Mouse (Mus musculus) heart, adult 18-20 months (tissue): Measurements from ENCODE around the gene Wwc2. TPM values are rescaled to one million over a fixed set of nuclear protein-coding genes. Genes with fewer than 3 reads are reported as not detected.

Experiments used
- DNase-seq, 2 experiments: peaks; one replicate each; pipeline ENCODE4 v3.0.0; 2021 to 2022; ENCODE audit warnings: mixed read lengths in 1 of 2
- total RNA-seq, 2 experiments: library from RNA; stranded (reverse); gene quantifications; 2 replicates each; pipeline ENCODE4 v1.2.3; 2021

Wwc2 gene
- total RNA-seq, 2 experiments from 2014 or later: 24.6 to 24.7 TPM

DNA sequence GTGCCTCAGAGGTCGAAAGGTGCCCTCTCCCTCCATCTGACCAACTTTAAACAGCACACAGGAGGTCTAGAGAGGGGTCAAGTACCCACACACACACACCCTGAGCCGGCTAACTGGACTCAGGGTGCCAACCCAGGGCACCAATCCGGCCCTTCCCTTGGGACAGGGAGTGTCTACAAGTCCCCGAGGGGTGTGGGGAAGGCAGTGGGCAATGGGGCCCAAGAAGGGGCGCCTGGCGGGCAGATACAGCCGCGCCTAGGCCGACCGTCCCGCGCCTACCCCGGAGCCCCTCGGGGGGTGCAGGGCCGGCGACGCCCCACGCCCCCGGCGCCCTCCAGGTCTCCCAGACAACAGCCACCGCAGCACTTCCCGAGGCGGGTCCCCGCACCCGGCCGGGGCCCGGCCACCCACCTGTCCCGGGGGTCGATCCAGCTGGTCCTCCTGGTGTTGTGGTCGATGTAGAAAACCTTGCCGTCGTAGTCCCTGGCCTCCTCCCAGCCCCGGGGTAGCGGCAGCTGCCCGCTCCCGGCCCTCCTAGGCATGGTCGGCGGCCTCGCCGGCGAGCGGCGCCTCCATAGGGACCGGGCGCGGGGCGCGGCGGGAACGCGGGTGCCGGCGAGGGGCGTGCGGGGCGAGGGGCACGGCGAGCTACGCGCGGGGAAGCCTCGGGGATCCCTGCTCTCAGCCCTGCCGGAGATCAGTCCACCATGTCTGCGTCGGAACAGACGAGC lies 904 bp downstream of the Wwc2 start:
- peak in 1 of 2 experiments; percentile 54 for DNase-seq

DNA sequence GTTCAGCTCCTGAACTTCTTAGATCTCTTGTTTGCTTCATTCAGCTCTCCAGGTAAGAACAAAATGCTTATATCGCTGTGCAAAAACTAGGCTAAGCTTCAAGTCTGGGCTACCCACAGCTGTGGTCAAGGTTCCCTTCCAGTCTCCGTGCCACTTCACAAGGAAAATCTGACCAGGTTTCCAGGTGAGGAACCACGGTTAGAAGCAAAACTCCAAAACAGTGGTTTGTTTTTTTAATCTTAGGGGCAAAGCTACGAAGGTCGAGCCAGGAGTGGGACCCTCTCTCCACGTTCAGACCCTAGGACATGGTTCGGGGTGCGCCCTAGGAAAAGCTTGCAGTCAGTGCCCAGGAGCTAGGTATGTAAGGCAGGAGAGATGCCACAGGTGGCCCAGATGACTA lies 1.5 kb downstream of the Wwc2 start:
- no peak for DNase-seq

DNA sequence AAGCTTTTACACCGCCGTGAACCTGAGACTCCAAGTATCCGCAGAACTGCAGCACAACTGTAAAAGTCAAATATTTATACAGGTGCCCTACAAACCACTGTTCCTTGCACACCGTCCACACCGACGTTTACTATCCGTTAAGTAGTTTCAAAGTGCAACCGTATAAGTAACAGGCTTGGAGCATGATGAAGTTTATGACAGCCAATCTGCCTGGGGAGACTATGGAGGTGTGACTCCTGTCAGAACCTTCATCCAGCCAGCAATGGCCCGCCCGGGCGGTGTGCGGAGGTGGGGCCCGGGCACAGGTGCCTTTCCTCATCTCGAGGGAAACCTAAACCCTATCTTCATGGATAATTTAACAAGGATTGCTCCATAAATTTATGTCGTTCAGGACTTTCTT lies 2.6 kb downstream of the Wwc2 start:
- DNase-seq: no peak

DNA sequence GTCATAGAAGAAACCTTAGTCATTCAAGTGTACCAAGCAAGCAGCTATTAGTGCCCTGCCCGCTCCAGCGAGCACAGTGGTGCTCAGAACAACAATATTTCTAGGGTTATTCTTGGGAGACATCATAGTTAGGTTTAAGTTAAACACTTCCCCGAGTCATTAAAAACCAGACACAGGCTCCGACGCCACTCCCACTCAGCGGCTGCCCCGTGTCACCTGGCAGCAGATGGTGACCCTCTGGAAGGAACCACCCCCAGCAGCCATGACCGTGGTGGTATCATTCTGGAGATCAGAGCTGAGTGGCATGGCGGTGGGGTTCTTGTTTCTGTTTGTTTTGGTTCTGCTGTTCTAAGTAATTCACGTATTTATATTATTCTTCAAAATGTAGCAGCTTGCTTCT lies 5.1 kb downstream of the Wwc2 start:
- no peak for DNase-seq

DNA sequence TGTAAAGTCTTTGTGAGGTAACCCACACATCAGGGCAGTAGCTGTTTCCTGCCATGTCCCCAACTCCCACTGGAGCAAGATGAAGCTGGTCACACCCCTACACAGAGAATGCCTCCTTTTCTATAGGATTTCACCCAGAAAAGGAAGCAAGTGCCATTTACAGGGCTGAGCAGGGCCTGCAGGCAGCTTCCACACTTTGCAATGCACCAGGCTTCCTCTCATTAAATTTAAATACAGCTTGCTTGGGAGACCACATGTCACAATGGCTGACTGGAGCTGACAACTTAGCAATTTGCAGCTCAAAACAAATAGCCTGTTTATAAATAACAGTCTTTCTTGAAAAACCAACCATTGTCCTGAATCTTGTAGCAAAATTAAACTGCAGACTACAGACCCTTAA lies 5.5 kb downstream of the Wwc2 start:
- no peak for DNase-seq

DNA sequence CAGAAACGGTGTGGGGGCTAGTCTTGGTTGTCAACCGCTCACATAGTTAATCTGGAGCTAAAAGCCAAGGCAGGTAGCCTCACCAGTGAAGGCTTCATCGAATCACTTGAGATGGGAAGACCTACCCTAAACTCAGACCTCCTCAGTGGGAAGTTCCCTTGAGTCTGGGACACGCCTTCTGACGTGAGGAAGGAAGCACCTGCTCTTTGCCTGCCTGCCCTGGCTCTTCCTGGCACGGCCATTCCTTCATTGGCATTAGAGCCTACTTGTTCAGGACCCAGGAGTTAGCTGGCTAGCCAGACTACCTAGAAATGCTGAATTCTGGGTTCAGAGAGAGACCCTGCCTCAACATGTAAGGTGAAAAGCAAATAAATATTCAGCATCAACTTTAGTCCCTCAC lies 9.6 kb downstream of the Wwc2 start:
- DNase-seq: no peak

DNA sequence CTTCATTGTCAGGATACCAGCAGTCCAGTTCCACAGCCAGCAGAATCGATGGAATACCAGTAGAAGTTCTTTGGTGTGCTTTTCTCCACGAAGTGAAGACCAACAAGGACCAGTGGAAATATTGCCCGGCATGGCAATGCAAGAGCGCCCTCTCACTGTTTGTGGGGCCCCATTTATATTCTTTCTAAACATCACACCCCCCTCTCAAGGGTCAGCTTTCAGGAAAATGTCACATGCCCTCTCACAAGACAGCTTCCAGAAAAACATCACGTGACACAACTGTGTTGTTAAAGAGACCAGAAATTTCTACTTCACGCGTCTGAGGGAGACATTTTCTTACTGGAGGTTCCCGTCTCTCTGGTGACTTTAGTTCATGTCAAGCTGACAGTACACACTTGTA lies 10.8 kb downstream of the Wwc2 start:
- no peak for DNase-seq

DNA sequence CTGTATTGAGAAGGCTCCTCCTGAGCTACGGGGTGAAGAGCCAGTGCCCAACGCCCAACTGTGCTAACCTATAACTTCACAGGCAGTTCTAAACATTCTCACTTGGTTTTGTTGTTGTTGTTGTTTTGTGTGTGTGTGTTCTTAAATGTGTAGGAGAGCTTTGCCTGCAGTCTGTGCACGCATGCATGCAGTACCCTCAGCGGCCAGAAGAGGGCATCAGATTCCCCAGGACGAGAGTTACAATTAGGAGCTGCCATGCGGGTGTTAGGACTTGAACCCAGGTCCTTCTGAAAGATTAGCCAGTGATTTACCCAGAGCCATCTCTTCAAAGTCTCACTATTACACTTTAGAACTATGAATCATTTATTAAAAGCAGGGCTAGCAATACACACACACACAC lies 12.0 kb downstream of the Wwc2 start:
- DNase-seq: peak in 1 of 2 experiments; percentile 56

DNA sequence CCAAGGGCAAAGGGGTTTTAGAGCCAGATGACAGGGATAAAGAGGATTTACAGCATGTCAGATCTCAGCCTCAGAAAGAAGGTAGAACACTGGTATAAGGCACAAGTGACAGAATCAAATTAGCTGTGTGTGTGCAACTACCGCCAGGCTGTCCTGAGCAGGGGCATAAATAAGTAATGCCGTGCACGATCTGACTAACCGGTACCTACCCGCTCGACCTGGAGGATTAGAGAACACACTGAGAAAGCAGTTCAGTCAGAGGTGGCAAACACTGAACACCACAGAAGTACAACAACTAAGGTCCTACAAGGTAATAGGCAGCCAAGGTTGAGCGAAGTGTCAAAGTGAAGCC lies 15.8 kb downstream of the Wwc2 start:
- no peak for DNase-seq

DNA sequence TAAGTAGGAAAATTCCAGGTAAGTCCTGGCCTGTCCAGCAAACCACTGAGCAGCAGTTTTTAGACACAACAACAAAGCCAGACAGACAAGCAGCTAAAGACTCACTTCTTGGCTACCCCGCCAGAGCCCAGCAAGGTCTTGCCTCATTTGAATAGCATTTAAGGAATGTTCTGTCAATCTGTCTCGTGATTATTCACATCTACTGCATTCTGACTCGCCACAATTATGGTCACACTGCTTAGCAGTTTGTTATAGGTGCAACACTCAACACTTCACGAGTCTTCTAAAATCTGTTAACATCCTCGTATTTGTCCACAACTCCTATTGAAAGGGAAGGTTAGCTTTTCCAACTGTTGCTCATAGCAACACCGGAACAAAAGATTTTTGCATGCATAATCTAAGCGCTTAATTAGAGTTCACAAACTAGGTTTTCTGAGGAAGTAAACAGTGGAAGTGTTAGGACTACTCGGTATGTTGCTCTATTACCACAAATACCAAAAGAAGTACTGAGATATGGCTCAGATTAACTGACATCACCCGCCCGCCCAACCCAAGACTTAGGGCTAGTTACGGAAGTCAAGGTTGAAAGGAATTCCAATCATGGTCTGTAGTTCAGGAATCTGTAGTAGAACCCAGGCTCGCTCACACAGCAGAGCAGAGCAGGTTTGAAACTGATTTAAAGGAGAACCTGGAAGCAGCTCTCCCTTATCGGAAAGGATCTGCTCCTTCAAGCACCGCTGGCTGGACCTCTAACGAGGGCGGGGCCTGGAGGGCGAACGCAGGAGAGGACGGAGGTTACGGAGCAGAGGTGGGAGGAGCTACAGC lies 16.4 kb downstream of the Wwc2 start:
- peak; percentile 75 to 76 for DNase-seq

DNA sequence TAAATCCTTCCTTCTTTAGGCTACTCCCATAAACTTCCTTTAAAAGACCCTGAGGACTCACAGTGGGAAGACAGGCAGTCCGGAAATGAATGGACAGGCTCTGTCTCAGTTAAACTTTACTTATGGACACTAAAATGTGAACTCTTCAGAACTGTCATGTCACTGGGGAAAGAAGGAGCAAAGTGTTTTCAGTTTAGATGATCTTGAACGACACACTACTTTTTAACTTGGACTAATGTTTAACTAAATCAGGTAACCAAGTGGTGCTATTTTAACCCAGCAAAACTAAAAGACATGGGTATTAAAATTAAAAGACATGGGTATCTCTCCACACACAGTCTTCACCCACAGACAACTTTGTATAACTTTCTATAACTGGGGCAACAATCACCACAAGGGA lies 19.6 kb downstream of the Wwc2 start:
- DNase-seq: no peak

DNA sequence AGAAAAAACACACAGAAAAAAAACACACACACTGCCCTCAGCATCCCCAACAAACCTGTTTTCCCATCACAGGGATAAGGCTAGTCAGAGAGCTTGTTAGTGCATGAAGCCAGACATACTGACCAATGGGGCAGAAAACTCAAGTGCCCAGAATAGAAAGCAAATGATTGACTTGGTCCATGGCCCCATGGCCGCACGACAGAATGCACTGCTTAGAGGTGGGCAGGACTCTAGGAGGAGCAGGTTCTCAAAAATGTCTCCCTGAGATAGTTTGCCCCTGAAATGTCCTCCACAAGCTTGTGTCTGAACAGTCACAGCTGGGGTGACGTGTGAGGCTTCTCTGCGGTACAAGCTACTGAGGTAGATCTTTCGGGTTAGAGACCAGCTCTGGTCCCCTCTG lies 20.1 kb downstream of the Wwc2 start:
- no peak for DNase-seq

DNA sequence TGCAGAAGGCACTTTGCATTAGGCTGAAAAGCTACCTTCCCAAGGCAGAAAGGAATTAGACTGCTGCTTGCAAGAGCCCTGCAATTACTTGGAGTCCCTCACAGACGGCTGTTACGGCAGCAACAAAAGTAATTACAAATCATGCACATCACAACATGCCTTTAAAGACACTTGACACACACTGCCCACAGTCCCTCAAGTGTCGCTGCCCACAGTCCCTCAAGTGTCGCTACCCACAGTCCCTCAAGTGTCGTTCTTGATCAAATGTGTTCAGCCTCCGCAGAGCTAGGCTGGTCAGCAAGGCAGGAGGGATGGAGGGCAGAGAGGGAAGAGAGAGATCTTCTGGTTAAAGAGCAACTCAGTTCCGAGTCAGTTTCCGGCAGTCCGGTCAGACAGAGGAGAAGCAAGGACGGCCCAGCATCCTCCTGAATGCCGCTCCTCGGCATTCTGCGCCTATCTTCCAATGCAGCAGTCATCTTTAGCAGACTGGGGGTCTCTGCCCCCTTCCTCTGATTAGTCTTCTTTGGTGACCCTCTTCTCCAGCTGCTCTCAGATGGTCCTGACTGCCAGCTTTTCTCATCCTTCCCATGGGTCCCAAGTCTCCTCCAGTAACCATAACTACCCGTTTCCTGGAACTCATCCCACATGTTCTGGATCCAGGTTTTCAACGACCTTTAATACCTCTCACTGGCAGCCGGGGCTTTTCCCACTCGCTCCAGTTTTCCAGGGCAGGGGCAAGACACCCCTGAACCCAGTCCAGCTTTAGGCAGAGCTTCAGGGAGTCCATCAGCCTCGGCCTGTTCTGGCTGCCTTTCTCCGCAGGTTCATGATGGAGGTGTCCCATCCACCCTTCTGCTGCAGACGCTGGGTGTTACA lies 23.4 kb downstream of the Wwc2 start:
- DNase-seq: no peak

DNA sequence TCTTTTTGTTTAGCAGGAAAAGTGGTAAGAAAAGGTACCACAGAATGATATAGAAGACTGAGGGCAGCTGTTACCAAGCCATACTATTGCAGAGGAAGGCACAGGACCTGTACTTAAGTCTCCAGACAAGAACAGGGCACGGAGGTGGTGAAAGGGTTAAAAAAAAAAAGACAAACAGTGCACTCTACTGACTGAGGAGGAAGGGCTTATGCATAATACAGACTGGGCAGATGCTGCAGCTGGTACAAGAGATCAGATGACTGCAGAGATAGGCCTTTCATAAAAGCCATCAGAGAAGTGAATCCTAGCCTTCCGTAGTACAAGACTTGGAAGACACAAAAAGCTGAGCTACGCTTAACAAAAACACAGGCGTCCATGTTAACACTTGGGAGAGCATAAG lies 28.2 kb downstream of the Wwc2 start:
- no peak for DNase-seq

DNA sequence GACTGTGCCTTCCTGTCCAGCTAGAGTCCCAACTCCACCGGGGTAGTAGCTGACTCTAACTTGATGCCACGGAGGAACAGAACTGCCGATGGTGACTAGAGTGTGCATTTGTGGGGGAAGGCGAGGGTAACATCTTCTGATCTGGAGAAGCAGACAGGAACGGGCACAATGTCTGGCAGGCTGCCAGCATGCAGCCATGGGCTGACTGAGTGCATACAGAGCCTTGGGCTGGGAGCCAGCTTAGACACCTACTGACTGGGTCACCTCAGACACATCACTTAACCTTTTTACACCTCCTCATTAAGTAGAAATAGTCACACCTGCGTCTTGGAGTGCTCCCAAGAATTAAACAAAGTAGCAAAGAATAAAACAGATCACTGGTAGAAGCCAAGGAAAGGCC lies 28.7 kb downstream of the Wwc2 start:
- DNase-seq: peak in 1 of 2 experiments; percentile 50

DNA sequence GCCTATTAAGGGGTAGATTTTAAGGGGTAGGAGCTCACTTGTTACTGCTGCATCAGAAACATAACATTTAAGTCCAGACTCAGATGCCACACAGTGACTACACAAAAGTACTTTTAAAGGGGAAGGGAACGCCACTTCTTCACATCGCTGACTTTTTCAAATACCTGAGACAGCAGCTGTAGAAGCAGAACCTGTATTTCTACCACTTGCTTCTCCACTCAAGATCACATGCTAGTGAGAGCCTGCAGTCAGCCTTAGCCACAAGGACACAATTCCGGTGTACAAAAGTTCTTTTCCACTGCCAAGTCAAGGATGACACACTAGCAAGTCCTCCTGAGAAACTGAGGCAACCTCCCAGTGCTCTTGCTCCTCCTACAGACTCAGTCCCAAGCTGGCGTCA lies 33.2 kb downstream of the Wwc2 start:
- no peak for DNase-seq

DNA sequence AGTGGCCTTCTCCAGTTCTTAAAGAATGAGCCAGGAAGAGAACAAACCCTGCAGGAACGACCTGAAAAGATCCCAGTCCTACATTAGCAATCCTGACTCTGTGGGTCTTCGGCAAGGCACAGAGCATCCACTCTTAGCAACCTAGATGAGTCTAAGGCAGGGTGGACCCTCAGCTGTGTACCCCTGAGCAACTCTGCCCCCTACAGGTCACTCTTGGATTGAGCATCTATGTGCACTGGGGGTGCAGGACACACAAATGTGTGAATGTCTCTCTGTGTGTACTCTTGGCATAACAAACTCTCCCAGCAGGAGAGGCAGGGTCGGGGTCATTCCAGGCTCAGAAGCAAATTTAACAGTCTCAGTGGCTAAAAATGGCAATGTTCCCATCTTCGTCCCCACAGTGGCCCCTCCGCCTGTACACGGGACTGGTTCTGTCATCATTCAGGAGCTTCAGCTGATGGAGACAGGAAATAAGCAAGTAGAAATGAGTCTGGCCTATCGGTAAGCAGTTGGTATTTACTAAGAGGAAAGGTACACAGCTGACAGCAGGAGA lies 39.3 kb downstream of the Wwc2 start:
- DNase-seq: peak in 1 of 2 experiments; percentile 67

DNA sequence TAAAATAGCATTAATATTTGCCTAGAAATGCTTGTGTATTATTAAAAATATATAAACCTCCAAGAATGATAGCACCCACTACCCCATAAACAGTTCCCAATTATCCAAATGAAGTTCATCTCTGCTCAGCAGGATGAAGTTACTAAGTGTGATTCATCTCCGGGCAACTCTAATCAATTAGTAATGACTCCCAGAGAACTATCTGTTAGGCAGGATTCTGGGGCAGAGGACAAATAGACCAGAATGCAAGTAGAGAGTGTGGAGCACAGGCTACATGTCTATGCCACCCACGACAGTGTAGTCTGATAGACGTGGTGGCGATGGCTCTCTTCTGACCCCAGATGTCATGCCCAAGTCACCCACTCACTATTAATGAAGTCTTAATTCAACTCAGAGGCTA lies 41.9 kb downstream of the Wwc2 start:
- no peak for DNase-seq

DNA sequence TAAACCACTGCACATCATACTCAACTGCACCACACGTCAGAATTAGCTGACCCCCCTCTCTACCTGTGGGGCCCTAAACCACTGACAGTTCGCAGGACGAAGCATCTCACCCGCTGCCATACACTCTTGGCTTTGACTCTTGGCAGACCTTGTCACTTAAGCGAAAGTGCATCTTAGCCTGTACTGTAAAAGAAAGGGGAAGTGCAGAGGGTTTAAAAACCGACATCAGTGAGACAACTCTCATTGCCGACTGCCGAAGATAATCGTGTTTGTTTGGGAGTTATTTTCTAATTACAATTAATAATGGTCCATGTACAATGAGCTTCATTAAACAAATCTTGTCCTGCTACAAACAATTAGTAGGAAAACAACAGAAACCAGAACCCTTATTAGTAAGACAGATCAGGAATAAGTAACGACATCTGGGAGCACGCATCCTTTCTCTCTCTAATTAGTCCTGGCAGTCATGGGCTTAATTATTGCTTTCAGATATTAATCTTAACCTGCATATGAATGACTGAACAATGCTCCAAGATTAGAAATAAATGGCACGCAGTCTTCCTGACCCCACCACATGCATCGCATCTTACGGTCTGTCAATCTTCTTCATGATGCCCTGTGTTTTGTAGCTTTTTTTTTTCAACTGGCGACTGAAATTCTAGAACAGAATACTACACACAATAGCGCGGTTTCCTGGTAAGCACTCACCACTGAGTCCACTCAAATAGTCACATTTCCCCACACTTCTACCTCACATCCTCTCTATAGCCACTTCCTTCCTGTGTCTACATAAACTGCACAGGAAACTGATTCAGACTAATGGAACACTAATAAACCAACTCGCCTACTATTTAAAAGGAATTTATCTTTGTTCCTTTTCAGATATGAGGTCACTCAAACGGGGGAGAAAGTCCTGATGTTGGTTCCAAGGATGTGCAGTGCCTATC lies 42.8 kb downstream of the Wwc2 start:
- DNase-seq: no peak

DNA sequence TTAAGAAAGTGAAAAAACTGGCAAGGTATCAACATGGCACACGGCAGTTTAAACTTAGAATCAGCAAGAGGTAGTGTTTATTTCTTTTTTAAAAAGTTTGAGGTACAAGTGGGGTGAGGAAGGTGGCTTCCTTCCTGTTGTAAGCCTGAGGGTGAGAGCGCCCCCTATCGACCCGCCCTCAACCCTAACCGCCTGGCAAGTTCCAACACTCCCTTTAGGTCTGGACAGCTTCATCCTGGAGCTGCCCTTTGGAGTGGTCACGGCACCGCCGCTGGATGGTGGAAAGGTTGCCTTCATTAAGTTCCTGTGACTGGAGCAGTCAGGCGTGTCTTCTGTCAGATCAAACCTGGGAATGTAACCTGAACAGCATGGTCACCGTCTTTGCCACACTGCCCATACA lies 47.7 kb downstream of the Wwc2 start:
- no peak for DNase-seq

DNA sequence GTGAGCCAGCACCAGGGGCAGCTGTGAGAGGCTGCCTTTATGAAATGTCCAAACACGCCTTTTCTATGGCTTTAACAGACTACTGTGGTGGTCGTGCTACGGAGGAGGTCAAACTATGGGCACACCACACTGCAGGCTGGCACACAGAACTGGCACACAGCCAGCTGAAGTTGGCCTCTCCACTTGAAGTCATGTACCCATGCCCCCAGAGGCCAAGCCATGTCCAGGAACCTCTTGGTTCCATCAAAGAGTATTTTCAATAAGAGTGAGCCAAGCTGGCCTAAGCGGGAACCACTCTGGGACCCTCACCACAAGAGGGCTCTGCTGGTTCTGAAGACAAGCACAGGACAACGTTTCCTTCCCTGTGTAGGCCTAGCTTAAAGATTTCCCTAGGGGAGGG lies 49.7 kb downstream of the Wwc2 start:
- peak; percentile 27 to 53 for DNase-seq
